Mouse (Mus musculus) heart, postnatal 0 days (tissue): Measurements from ENCODE around the gene Tgm2. TPM values are rescaled to one million over a fixed set of nuclear protein-coding genes. Genes with fewer than 3 reads are reported as not detected.
A peak's percentile ranks its signal among the peaks of the same experiment; 100 is the strongest.

ENCODE experiments used
- ATAC-seq: fragments of 200-750 bp; cut with Nextera tagmentation; 2 replicates; pipeline ENCODE4 v1.8.0; 2017; ENCODE audit warnings: low read depth, moderate number of reproducible peaks, moderate library complexity; ENCODE audit not compliant: insufficient read depth
- DNase-seq: peaks from one replicate; pipeline ENCODE4 v3.0.0-alpha.2; 2016; ENCODE audit warnings: low spot score
- H3K27ac ChIP-seq: fragments of 300-500 bp; sonication (generic); 2 replicates; pipeline ENCODE4 v1.5.1; 2014; ENCODE audit warnings: low read depth, mild to moderate bottlenecking
- H3K27me3 ChIP-seq: fragments of 300-500 bp; sonication (generic); 2 replicates; pipeline ENCODE4 v1.6.1; 2014; ENCODE audit warnings: low read length, mixed read lengths; ENCODE audit not compliant: control insufficient read depth, insufficient read depth
- H3K36me3 ChIP-seq: fragments of 300-500 bp; sonication (generic); replicated peaks from 2 replicates; pipeline ENCODE4 v1.6.1; 2014; ENCODE audit warnings: low read length, mixed read lengths; ENCODE audit not compliant: control insufficient read depth, insufficient read depth
- H3K4me1 ChIP-seq: fragments of 300-500 bp; sonication (generic); 2 replicates; pipeline ENCODE4 v1.6.1; 2014; ENCODE audit warnings: antibody characterized with exemption; ENCODE audit not compliant: control insufficient read depth, insufficient read depth
- H3K4me2 ChIP-seq: fragments of 300-500 bp; sonication (generic); 2 replicates; pipeline ENCODE4 v1.6.1; 2014; ENCODE audit warnings: low read depth, mild to moderate bottlenecking, low read length, moderate library complexity
- H3K4me3 ChIP-seq: fragments of 300-500 bp; sonication (generic); 2 replicates; pipeline ENCODE4 v1.5.1; 2014; ENCODE audit warnings: low read depth, low read length
- H3K9ac ChIP-seq: fragments of 300-500 bp; sonication (generic); replicated peaks from 2 replicates; pipeline ENCODE4 v1.6.1; 2014; ENCODE audit warnings: low read depth, low read length, mixed read lengths
- H3K9me3 ChIP-seq: fragments of 300-500 bp; sonication (generic); replicated peaks from 2 replicates; pipeline ENCODE4 v1.6.1; 2016; ENCODE audit warnings: low read length; ENCODE audit not compliant: control insufficient read depth
- CTCF ChIP-seq: IDR thresholded peaks from 2 replicates; pipeline ENCODE4 v1.5.1; 2016; ENCODE audit warnings: antibody characterized with exemption, control low read depth, low read depth
- EP300 ChIP-seq: IDR thresholded peaks from 2 replicates; pipeline ENCODE4 v1.6.1; 2016; ENCODE audit warnings: antibody characterized with exemption, low read depth
- WGBS: fragments of 180-500 bp; shearing (Covaris S2); extraction: QIAGEN DNeasy Blood & Tissue Kit; methylation state at CpG from one replicate; pipeline ENCODE4 v1.1.7; 2014; 5-methylcytosine and 5-hydroxymethylcytosine counted together
- polyA plus RNA-seq: library from polyadenylated mRNA; unstranded; fragments of >200 nt; fragmentation: Nextera tagmentation; extraction: Ambion mirVana; gene quantifications from 2 replicates; pipeline ENCODE4 v1.2.1, GENCODE M21; 2015
- total RNA-seq: library from RNA; depleted of rRNA; stranded (reverse); fragments of >200 nt; gene quantifications from 2 replicates; pipeline ENCODE4 v1.2.3, GENCODE M21; 2014; ENCODE audit warnings: low replicate concordance

Gene Tgm2
- total and polyA plus RNA-seq, 2 experiments from 2014 or later, result 155 to 445 TPM

- peak overlapping the region; percentile 15; the same call in 1 of the 2 replicates for H3K4me3 ChIP-seq
- H3K27ac ChIP-seq, result peak overlapping the region; percentile 65
- WGBS, result 15% methylated on average over 15 of the region's 19 CpGs
- 0 out of 2 replicates have a peak overlapping the region, but pooled peaks have one; percentile 14 for H3K9ac ChIP-seq
- DNase-seq, result peak; percentile 76
- ATAC-seq, result peak; percentile 82
- peaks cover 12% of the 10 kb centered on the region; the same call in 1 of the 2 replicates for H3K4me1 ChIP-seq
- TF ChIP-seq CTCF (no peak; the same call in 1 of the 2 replicates), EP300 (no peak)
- H3K9me3 ChIP-seq, result no peaks in the 10 kb centered on the region
- no peaks in the 10 kb centered on the region for H3K27me3 ChIP-seq
- H3K36me3 ChIP-seq, result no peaks in the 10 kb centered on the region
- peak overlapping the region; percentile 43 for H3K4me2 ChIP-seq
Observed at GRCm38 (mm10) chr2:158178696-158179369, 32.6 kb upstream of the Tgm2 start.

DNA sequence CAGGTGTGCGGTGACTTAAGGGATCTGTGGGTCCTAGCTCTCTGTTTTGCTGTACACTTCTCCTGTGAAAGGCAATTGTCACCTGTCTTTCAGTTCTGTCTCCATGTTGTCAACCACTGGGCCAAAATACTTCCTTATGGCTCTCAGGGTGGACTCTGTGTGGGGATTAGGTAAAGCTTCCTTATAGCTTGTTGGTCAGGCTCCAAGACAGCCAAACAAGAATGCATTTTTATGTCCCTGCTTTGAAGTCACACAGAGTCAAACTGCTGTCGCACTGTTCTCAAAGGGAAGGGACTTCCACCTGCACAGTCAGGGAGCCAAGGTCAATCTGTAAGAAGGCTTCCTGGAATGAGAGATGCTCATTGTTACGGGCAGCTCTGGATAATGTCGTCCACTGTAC is 31.9 kb upstream of the Tgm2 start:
- 77% methylated on average over 4 of the region's 4 CpGs for WGBS
- no peaks in the 10 kb centered on the region for H3K27me3 ChIP-seq
- H3K4me3 ChIP-seq, result no peak overlapping the region
- H3K9ac ChIP-seq, result no peak overlapping the region
- no peak overlapping the region for H3K27ac ChIP-seq
- no peak overlapping the region for H3K4me2 ChIP-seq
- no peaks in the 10 kb centered on the region for H3K36me3 ChIP-seq
- no peak for DNase-seq
- ATAC-seq, result no peak
- TF ChIP-seq CTCF (no peak), EP300 (no peak)
- no peaks in the 10 kb centered on the region for H3K9me3 ChIP-seq
- peaks cover 12% of the 10 kb centered on the region; the same call in 1 of the 2 replicates for H3K4me1 ChIP-seq

DNA sequence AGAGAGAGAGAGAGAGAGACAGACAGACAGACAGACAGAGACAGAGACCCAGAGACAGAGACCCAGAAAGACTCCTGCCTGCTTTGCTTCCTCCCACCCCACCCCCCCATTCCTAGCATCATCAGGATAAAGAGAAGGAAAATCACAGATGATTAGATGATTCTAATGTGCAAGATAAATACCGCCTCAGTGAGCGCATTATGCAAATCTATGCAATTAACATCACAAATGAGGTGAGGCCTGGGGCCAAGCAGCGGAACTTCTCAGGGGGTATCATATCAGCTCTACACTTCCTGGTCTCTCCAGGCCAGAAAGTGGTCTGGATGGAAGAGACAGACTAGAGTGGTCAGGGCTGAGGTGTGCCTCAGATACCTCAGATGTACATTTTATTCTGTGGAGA is 31.3 kb upstream of the Tgm2 start:
- H3K4me2 ChIP-seq, result no peak overlapping the region
- TF ChIP-seq CTCF (no peak), EP300 (no peak)
- 95% methylated on average over 3 of the region's 3 CpGs for WGBS
- no peak overlapping the region for H3K27ac ChIP-seq
- H3K9ac ChIP-seq, result no peak overlapping the region
- H3K4me1 ChIP-seq, result peaks cover 12% of the 10 kb centered on the region; the same call in 1 of the 2 replicates
- no peaks in the 10 kb centered on the region for H3K9me3 ChIP-seq
- ATAC-seq, result no peak
- no peak overlapping the region for H3K4me3 ChIP-seq
- DNase-seq, result no peak
- no peaks in the 10 kb centered on the region for H3K27me3 ChIP-seq
- H3K36me3 ChIP-seq, result no peaks in the 10 kb centered on the region

GRCm38 (mm10) chr2:158176763-158177162 is 30.5 kb upstream of the Tgm2 start:
- Histone ChIP-seq H3K27me3 (no peaks in the 10 kb centered on the region), H3K4me2 (no peak overlapping the region), H3K9me3 (no peaks in the 10 kb centered on the region), H3K9ac (no peak overlapping the region), H3K4me3 (no peak overlapping the region), H3K4me1 (peaks cover 12% of the 10 kb centered on the region; the same call in 1 of the 2 replicates), H3K27ac (no peak overlapping the region), H3K36me3 (no peaks in the 10 kb centered on the region)
- DNase-seq (no peak), ATAC-seq (no peak)
- WGBS, result 86% methylated on average over 9 of the region's 9 CpGs
- TF ChIP-seq EP300 (no peak), CTCF (no peak)

DNA sequence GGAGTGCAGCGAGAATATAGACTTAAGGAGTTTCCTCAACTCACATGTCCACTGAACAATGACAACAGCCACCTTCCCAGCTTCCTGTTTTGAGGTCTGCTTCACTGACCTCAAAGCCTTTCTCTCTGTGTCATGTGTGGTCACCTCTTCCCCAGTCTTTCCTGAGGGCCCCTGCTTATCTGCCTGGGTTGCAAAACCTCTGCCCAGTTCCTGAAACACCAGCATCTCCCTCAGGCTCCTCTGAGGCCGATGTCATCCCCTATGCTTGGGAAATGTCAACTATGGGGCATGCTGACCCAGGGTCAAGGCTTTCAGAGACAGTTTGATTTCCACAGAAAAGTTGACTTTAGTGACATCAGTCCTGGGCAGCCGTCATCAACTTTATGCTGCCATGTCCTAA is 29.2 kb upstream of the Tgm2 start:
- ATAC-seq (no peak), DNase-seq (peak; percentile 36)
- TF ChIP-seq EP300 (no peak), CTCF (no peak)
- H3K4me2 ChIP-seq, result no peak overlapping the region
- H3K27me3 ChIP-seq, result no peaks in the 10 kb centered on the region
- H3K9me3 ChIP-seq, result no peaks in the 10 kb centered on the region
- no peaks in the 10 kb centered on the region for H3K36me3 ChIP-seq
- peaks cover 12% of the 10 kb centered on the region; the same call in 1 of the 2 replicates for H3K4me1 ChIP-seq
- H3K27ac ChIP-seq, result peak overlapping the region; percentile 4; the same call in 1 of the 2 replicates
- no peak overlapping the region for H3K4me3 ChIP-seq
- H3K9ac ChIP-seq, result no peak overlapping the region
- WGBS, result 31% methylated on average over 3 of the region's 3 CpGs
